Mouse (Mus musculus) neural tube, embryonic 14.5 days (tissue): ENCODE results near the gene Cldn10. TPM values are rescaled to one million over a fixed set of nuclear protein-coding genes. Genes with fewer than 3 reads are reported as not detected.
A peak's percentile ranks its signal among the peaks of the same experiment; 100 is the strongest.
"Not testable (repeated sequence)": the region's sequence is repeated elsewhere in the genome, so short reads cannot be mapped to it uniquely, and the experiment has no call there.

Experiments used
- ATAC-seq: fragments of 200-750 bp; cut with Nextera tagmentation; 2 replicates; pipeline ENCODE4 v1.8.0; 2017; ENCODE audit warnings: low read depth, mild to moderate bottlenecking, moderate TSS enrichment, moderate library complexity
- H3K27ac ChIP-seq: fragments of 300-500 bp; sonication (generic); 2 replicates; pipeline ENCODE4 v1.5.1; 2014; ENCODE audit warnings: low read depth, mild to moderate bottlenecking, control low read depth, low read length, moderate library complexity, mixed read lengths
- H3K27me3 ChIP-seq: fragments of 300-500 bp; sonication (generic); 2 replicates; pipeline ENCODE4 v1.6.1; 2014; ENCODE audit warnings: low read length; ENCODE audit not compliant: control insufficient read depth, insufficient read depth
- H3K36me3 ChIP-seq: fragments of 300-500 bp; sonication (generic); 2 replicates; pipeline ENCODE4 v1.6.1; 2014; ENCODE audit warnings: low read length, mixed read lengths; ENCODE audit not compliant: control insufficient read depth, insufficient read depth
- H3K4me1 ChIP-seq: fragments of 300-500 bp; sonication (generic); 2 replicates; pipeline ENCODE4 v1.6.1; 2014; ENCODE audit warnings: low read length; ENCODE audit not compliant: control insufficient read depth, insufficient read depth
- H3K4me2 ChIP-seq: fragments of 300-500 bp; sonication (generic); 2 replicates; pipeline ENCODE4 v1.6.1; 2014; ENCODE audit warnings: mild to moderate bottlenecking, low read depth, low read length, control low read depth
- H3K4me3 ChIP-seq: fragments of 300-500 bp; sonication (generic); 2 replicates; pipeline ENCODE4 v1.5.1; 2014; ENCODE audit warnings: low read depth, low read length, control low read depth, mixed read lengths
- H3K9ac ChIP-seq: fragments of 300-500 bp; sonication (generic); replicated peaks from 2 replicates; pipeline ENCODE4 v1.6.1; 2014; ENCODE audit warnings: low read depth, mild to moderate bottlenecking, control low read depth, low read length, mixed read lengths
- H3K9me3 ChIP-seq: fragments of 300-500 bp; sonication (generic); 2 replicates; pipeline ENCODE4 v1.6.1; 2016; ENCODE audit warnings: low read length; ENCODE audit not compliant: control insufficient read depth
- WGBS: fragments of 180-500 bp; shearing (Covaris S2); extraction: QIAGEN DNeasy Blood & Tissue Kit; methylation state at CpG from one replicate; pipeline ENCODE4 v1.1.7; 2014; 5-methylcytosine and 5-hydroxymethylcytosine counted together
- polyA plus RNA-seq: library from polyadenylated mRNA; unstranded; fragments of >200 nt; fragmentation: Nextera tagmentation; extraction: Ambion mirVana; gene quantifications from 2 replicates; pipeline ENCODE4 v1.2.1, GENCODE M21; 2014

The Cldn10 gene
- polyA plus RNA-seq, 1 experiment from 2014 or later = 1.7 TPM

- H3K36me3 ChIP-seq, H3K4me3 ChIP-seq, H3K4me1 ChIP-seq, H3K9me3 ChIP-seq, H3K4me2 ChIP-seq, H3K27ac ChIP-seq, H3K9ac ChIP-seq, H3K27me3 ChIP-seq, ATAC-seq: not testable (repeated sequence)
- WGBS = 94% methylated on average over 13 of the region's 13 CpGs
Observed at GRCm38 (mm10) chr14:118763362-118763761, 24.3 kb upstream of the Cldn10 start.

GRCm38 (mm10) chr14:118763917-118764495, 23.7 kb upstream of the Cldn10 start:
- ATAC-seq = no peak
- WGBS = 84% methylated on average over 9 of the region's 9 CpGs
- H3K4me3 ChIP-seq = no peak overlapping the region
- H3K4me2 ChIP-seq = no peak overlapping the region
- no peaks in the 10 kb centered on the region for H3K36me3 ChIP-seq
- no peak overlapping the region for H3K9ac ChIP-seq
- H3K4me1 ChIP-seq = no peaks in the 10 kb centered on the region
- no peak overlapping the region for H3K27ac ChIP-seq
- no peaks in the 10 kb centered on the region for H3K9me3 ChIP-seq
- H3K27me3 ChIP-seq = no peaks in the 10 kb centered on the region

- 86% methylated on average over 7 of the region's 7 CpGs for WGBS
- Histone ChIP-seq H3K4me1 (no peaks in the 10 kb centered on the region), H3K9me3 (no peaks in the 10 kb centered on the region), H3K4me2 (no peak overlapping the region), H3K36me3 (no peaks in the 10 kb centered on the region), H3K27me3 (no peaks in the 10 kb centered on the region), H3K27ac (no peak overlapping the region), H3K4me3 (no peak overlapping the region), H3K9ac (no peak overlapping the region)
- no peak for ATAC-seq
Observed at GRCm38 (mm10) chr14:118765306-118765705, 22.4 kb upstream of the Cldn10 start.

GRCm38 (mm10) chr14:118765951-118766350, 21.8 kb upstream of the Cldn10 start:
- WGBS = 82% methylated on average over 7 of the region's 7 CpGs
- Histone ChIP-seq H3K27me3 (no peaks in the 10 kb centered on the region), H3K9ac (no peak overlapping the region), H3K4me1 (no peaks in the 10 kb centered on the region), H3K36me3 (no peaks in the 10 kb centered on the region), H3K9me3 (no peaks in the 10 kb centered on the region), H3K27ac (no peak overlapping the region), H3K4me3 (no peak overlapping the region), H3K4me2 (no peak overlapping the region)
- ATAC-seq = no peak

- Histone ChIP-seq H3K9me3 (no peaks in the 10 kb centered on the region), H3K4me1 (no peaks in the 10 kb centered on the region), H3K27ac (no peak overlapping the region), H3K4me3 (no peak overlapping the region), H3K27me3 (no peaks in the 10 kb centered on the region), H3K4me2 (no peak overlapping the region), H3K36me3 (no peaks in the 10 kb centered on the region), H3K9ac (no peak overlapping the region)
- WGBS = 71% methylated on average over 5 of the region's 5 CpGs
- no peak for ATAC-seq
Observed at GRCm38 (mm10) chr14:118766368-118766767, 21.3 kb upstream of the Cldn10 start.

GRCm38 (mm10) chr14:118767673-118768353, 19.9 kb upstream of the Cldn10 start:
- peak; percentile 91 for ATAC-seq
- Histone ChIP-seq H3K9me3 (no peaks in the 10 kb centered on the region), H3K27ac (no peak overlapping the region), H3K27me3 (no peaks in the 10 kb centered on the region), H3K4me2 (no peak overlapping the region), H3K36me3 (no peaks in the 10 kb centered on the region), H3K9ac (no peak overlapping the region), H3K4me3 (no peak overlapping the region), H3K4me1 (no peaks in the 10 kb centered on the region)
- 40% methylated on average over 14 of the region's 14 CpGs for WGBS

- 52% methylated on average over 17 of the region's 17 CpGs for WGBS
- no peak for ATAC-seq
- no peaks in the 10 kb centered on the region for H3K36me3 ChIP-seq
- no peaks in the 10 kb centered on the region for H3K4me1 ChIP-seq
- H3K9me3 ChIP-seq = no peaks in the 10 kb centered on the region
- no peak overlapping the region for H3K9ac ChIP-seq
- H3K27me3 ChIP-seq = no peaks in the 10 kb centered on the region
- no peak overlapping the region for H3K27ac ChIP-seq
- no peak overlapping the region for H3K4me2 ChIP-seq
- no peak overlapping the region for H3K4me3 ChIP-seq
Observed at GRCm38 (mm10) chr14:118768354-118768713, 19.4 kb upstream of the Cldn10 start.

- H3K27ac ChIP-seq = no peak overlapping the region
- H3K4me3 ChIP-seq = no peak overlapping the region
- no peaks in the 10 kb centered on the region for H3K27me3 ChIP-seq
- no peak for ATAC-seq
- 88% methylated on average over 3 of the region's 3 CpGs for WGBS
- no peak overlapping the region for H3K9ac ChIP-seq
- no peaks in the 10 kb centered on the region for H3K36me3 ChIP-seq
- H3K4me2 ChIP-seq = no peak overlapping the region
- H3K9me3 ChIP-seq = no peaks in the 10 kb centered on the region
- no peaks in the 10 kb centered on the region for H3K4me1 ChIP-seq
Observed at GRCm38 (mm10) chr14:118773668-118774067, 14.0 kb upstream of the Cldn10 start.

GRCm38 (mm10) chr14:118774507-118775428, 12.9 kb upstream of the Cldn10 start:
- no peak overlapping the region for H3K4me3 ChIP-seq
- no peak overlapping the region for H3K27ac ChIP-seq
- no peaks in the 10 kb centered on the region for H3K36me3 ChIP-seq
- no peak overlapping the region for H3K9ac ChIP-seq
- ATAC-seq = peak; percentile 34; the same call in 1 of the 2 replicates
- WGBS = 83% methylated on average over 12 of the region's 12 CpGs
- H3K4me1 ChIP-seq = no peaks in the 10 kb centered on the region
- H3K27me3 ChIP-seq = no peaks in the 10 kb centered on the region
- no peak overlapping the region for H3K4me2 ChIP-seq
- no peaks in the 10 kb centered on the region for H3K9me3 ChIP-seq
